Mouse (Mus musculus) heart, adult 2 months (tissue): ENCODE results near the gene Eif3d. TPM values are rescaled to one million over a fixed set of nuclear protein-coding genes. Genes with fewer than 3 reads are reported as not detected.

Source experiments
- DNase-seq, 2 experiments: peaks; one replicate each; pipeline ENCODE4 v3.0.0; 2021
- H3K27ac ChIP-seq: fragments of 200-600 bp; 2 replicates; pipeline ENCODE4 v1.8.1; 2022
- H3K27me3 ChIP-seq: fragments of 200-500 bp; 2 replicates; pipeline ENCODE4 v1.6.1; 2012; ENCODE audit warnings: mild to moderate bottlenecking, low read length, inconsistent platforms, mixed read lengths; ENCODE audit not compliant: control insufficient read depth, insufficient read depth
- H3K36me3 ChIP-seq: fragments of 200-500 bp; 2 replicates; pipeline ENCODE4 v1.6.1; 2012; ENCODE audit warnings: low read length, inconsistent platforms; ENCODE audit not compliant: control insufficient read depth, insufficient read depth
- H3K4me1 ChIP-seq: fragments of 200-500 bp; 2 replicates; pipeline ENCODE4 v1.6.1; 2011; ENCODE audit warnings: low read length; ENCODE audit not compliant: control insufficient read depth, insufficient read depth
- H3K4me3 ChIP-seq: fragments of 200-600 bp; 2 replicates; pipeline ENCODE4 v1.8.1; 2022
- H3K79me2 ChIP-seq: fragments of 200-500 bp; replicated peaks from 2 replicates; pipeline ENCODE4 v1.6.1; 2012; ENCODE audit warnings: mild to moderate bottlenecking, inconsistent platforms, low read length, moderate library complexity, mixed read lengths; ENCODE audit not compliant: control insufficient read depth, insufficient read depth
- H3K9ac ChIP-seq: fragments of 200-500 bp; 2 replicates; pipeline ENCODE4 v1.6.1; 2012; ENCODE audit warnings: low read depth, mild to moderate bottlenecking, control low read depth, inconsistent platforms, low read length, mixed read lengths
- CTCF ChIP-seq: fragments of 200-600 bp; IDR thresholded peaks from 2 replicates; pipeline ENCODE4 v1.8.1; 2022; ENCODE audit warnings: antibody characterized with exemption, mild to moderate bottlenecking, moderate library complexity
- EP300 ChIP-seq: fragments of 200-500 bp; IDR thresholded peaks from 2 replicates; pipeline ENCODE4 v1.6.1; 2011; ENCODE audit warnings: low read depth, low read length, control low read depth; ENCODE audit not compliant: insufficient read depth
- POLR2A ChIP-seq: fragments of 200-500 bp; IDR thresholded peaks from 2 replicates; pipeline ENCODE4 v1.6.1; 2011; ENCODE audit warnings: mild to moderate bottlenecking, low read depth, low read length, control low read depth; ENCODE audit not compliant: insufficient read depth
- WGBS: fragments of 180-500 bp; shearing (Covaris S2); methylation state at CpG from one replicate; pipeline ENCODE4 v1.1.7; 2018; 5-methylcytosine and 5-hydroxymethylcytosine counted together
- intact Hi-C: fragments of 180-260 bp; cut with DNase I; formaldehyde crosslinking; loops from one replicate; pipeline ENCODE4 v1.15.1; 2025
- polyA plus RNA-seq: library from polyadenylated mRNA; depleted of rRNA; stranded (reverse); fragments of >200 nt; gene quantifications from 2 replicates; pipeline ENCODE4 v1.2.3, GENCODE M21; 2012
- total RNA-seq, 2 experiments: library from RNA; stranded (reverse); gene quantifications; 2 replicates each; pipeline ENCODE4 v1.2.3; 2021

The Eif3d gene
- total and polyA plus RNA-seq, 3 experiments: 62.6 to 87.6 (median 64.4) TPM

GRCm38 (mm10) chr15:77983391-77983790, 12.8 kb upstream of the Eif3d start:
- no peaks in the 10 kb centered on the region for H3K79me2 ChIP-seq
- intact Hi-C loops: no loop called here
- DNase-seq: no peak
- no peaks in the 10 kb centered on the region for H3K36me3 ChIP-seq
- no peak for TF ChIP-seq POLR2A
- TF ChIP-seq EP300: no peak
- no peak for TF ChIP-seq CTCF
- H3K27ac ChIP-seq: no peak overlapping the region
- 19% methylated on average over 3 of the region's 3 CpGs for WGBS
- no peaks in the 10 kb centered on the region for H3K27me3 ChIP-seq
- H3K4me1 ChIP-seq: no peaks in the 10 kb centered on the region
- H3K9ac ChIP-seq: no peak overlapping the region
- H3K4me3 ChIP-seq: no peak overlapping the region

GRCm38 (mm10) chr15:77982195-77982939, 11.8 kb upstream of the Eif3d start:
- Histone ChIP-seq H3K79me2 (no peaks in the 10 kb centered on the region), H3K27ac (no peak overlapping the region), H3K27me3 (no peaks in the 10 kb centered on the region), H3K4me3 (no peak overlapping the region), H3K36me3 (no peaks in the 10 kb centered on the region), H3K9ac (no peak overlapping the region), H3K4me1 (no peaks in the 10 kb centered on the region)
- intact Hi-C loops: no loop called here
- no peak for DNase-seq
- TF ChIP-seq POLR2A (no peak), CTCF (peak; percentile 63)
- WGBS: 30% methylated on average over 18 of the region's 18 CpGs

GRCm38 (mm10) chr15:77981181-77981680, 10.6 kb upstream of the Eif3d start:
- no peaks in the 10 kb centered on the region for H3K27me3 ChIP-seq
- intact Hi-C loops: no loop called here
- H3K79me2 ChIP-seq: no peaks in the 10 kb centered on the region
- H3K27ac ChIP-seq: no peak overlapping the region
- H3K9ac ChIP-seq: no peak overlapping the region
- H3K4me3 ChIP-seq: no peak overlapping the region
- WGBS: 35% methylated on average over 5 of the region's 5 CpGs
- TF ChIP-seq POLR2A (no peak), EP300 (no peak), CTCF (no peak)
- no peak for DNase-seq
- H3K36me3 ChIP-seq: no peaks in the 10 kb centered on the region
- H3K4me1 ChIP-seq: no peaks in the 10 kb centered on the region

GRCm38 (mm10) chr15:77979427-77979865, 8.8 kb upstream of the Eif3d start:
- Histone ChIP-seq H3K4me3 (no peak overlapping the region), H3K27ac (no peak overlapping the region), H3K36me3 (no peaks in the 10 kb centered on the region), H3K4me1 (no peaks in the 10 kb centered on the region), H3K27me3 (no peaks in the 10 kb centered on the region), H3K9ac (no peak overlapping the region), H3K79me2 (no peaks in the 10 kb centered on the region)
- TF ChIP-seq POLR2A (no peak), CTCF (no peak), EP300 (no peak)
- WGBS: 74% methylated on average over 10 of the region's 10 CpGs
- DNase-seq: no peak
- intact Hi-C loops: no loop called here

- no peak overlapping the region for H3K4me3 ChIP-seq
- no peaks in the 10 kb centered on the region for H3K4me1 ChIP-seq
- H3K27me3 ChIP-seq: no peaks in the 10 kb centered on the region
- no peak overlapping the region for H3K9ac ChIP-seq
- TF ChIP-seq POLR2A (no peak), CTCF (no peak), EP300 (no peak)
- DNase-seq: no peak
- no peak overlapping the region for H3K27ac ChIP-seq
- intact Hi-C loops: no loop called here
- WGBS: 24% methylated on average over 3 of the region's 3 CpGs
- no peaks in the 10 kb centered on the region for H3K36me3 ChIP-seq
- H3K79me2 ChIP-seq: no peaks in the 10 kb centered on the region
These were observed 7.0 kb upstream of the Eif3d start for GRCm38 (mm10) chr15:77977663-77978062.

GRCm38 (mm10) chr15:77974165-77974841, 3.7 kb upstream of the Eif3d start:
- DNase-seq: no peak
- Histone ChIP-seq H3K27ac (no peak overlapping the region), H3K4me3 (no peak overlapping the region), H3K36me3 (no peaks in the 10 kb centered on the region), H3K27me3 (no peaks in the 10 kb centered on the region), H3K79me2 (0 out of 2 replicates have a peak, but pooled peaks cover 1% of the 10 kb centered on the region), H3K9ac (no peak overlapping the region), H3K4me1 (peaks cover 2% of the 10 kb centered on the region; the same call in 1 of the 2 replicates)
- intact Hi-C loops: no loop called here
- TF ChIP-seq EP300 (no peak), CTCF (no peak), POLR2A (no peak)
- WGBS: 60% methylated on average over 6 of the region's 6 CpGs
